Mouse (Mus musculus) naive thymus-derived CD4-positive, alpha-beta T cell, adult 2 months (primary cell): ENCODE results near the gene Cbfb.
"Not testable (repeated sequence)": the region's sequence is repeated elsewhere in the genome, so short reads cannot be mapped to it uniquely, and the experiment has no call there.

ENCODE experiments used
- DNase-seq: peaks from one replicate; pipeline ENCODE4 v3.0.0-alpha.2; 2011; ENCODE audit warnings: low read depth

The Cbfb gene

GRCm38 (mm10) chr8:105170381-105171115, at the start of gene Cbfb:
Gene Cbfb (plus strand): TSS chr8:105170674.
- DNase-seq = peak; percentile 96

- no peak for DNase-seq
These were observed 40.6 kb upstream of the Cbfb start for GRCm38 (mm10) chr8:105129864-105130263.

DNA sequence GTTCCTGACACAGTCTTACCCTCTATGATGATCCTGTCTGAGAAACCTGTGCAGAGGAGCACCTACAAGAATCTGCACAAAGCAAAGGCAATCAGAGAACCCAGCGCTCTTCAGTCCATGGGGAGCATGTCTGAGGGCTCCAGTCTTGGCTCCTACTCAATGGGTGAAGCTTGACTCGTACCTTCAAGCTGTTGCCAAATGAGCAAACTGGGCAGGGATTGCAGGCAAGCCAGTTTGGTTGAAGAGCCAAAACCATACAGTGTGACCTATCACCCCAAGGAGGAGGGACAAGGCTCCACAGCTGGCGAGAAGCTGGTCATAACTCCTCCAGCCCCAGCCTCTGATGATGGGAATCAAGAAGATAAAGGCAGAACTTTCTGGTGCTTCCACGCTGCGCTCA, 39.0 kb upstream of the Cbfb start, which contains the start of gene Ces4a:
Gene Ces4a, plus strand, starts transcription at position 292 of the 400 bp plus-strand sequence.
- no peak for DNase-seq

DNA sequence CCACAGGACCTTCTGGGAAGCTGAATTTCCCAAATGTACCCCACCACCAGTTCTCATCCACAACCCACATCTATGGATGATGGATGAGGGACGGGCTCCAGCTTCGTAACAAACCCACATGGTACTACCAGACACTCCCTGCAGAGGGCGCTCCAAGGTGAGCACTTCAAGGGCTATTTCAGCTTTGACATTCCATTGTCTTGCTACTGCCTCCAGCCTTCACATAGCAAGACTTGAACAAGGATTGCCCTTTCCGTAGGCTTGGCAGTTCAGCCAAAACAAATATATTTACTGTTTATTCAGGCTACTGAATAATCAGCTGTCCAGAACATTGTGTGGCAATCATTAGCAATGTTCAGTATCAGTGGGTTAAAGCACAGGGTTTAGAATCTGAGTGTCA, 32.1 kb upstream of the Cbfb start:
- peak; percentile 81 for DNase-seq

GRCm38 (mm10) chr8:105142395-105142794, 28.1 kb upstream of the Cbfb start:
- DNase-seq = no peak

DNA sequence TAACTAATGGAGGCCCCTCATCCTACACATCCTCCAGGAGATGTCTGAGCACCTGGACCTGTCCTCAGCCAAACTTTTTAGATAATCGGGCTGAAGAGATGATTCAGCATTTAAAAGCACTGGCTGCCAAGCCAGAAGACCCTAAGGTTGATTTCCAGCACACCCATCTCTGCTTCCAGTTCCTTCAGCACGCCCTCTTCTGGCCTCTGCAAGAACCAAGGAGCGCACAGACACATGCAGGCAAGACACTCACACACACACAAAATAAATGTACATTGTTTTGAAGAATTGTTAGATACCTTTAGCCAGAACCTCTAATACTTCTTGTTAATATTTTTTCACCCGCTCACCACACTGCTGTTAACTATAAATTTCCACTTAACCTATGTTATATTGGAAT, 18.8 kb upstream of the Cbfb start:
- no peak for DNase-seq

DNA sequence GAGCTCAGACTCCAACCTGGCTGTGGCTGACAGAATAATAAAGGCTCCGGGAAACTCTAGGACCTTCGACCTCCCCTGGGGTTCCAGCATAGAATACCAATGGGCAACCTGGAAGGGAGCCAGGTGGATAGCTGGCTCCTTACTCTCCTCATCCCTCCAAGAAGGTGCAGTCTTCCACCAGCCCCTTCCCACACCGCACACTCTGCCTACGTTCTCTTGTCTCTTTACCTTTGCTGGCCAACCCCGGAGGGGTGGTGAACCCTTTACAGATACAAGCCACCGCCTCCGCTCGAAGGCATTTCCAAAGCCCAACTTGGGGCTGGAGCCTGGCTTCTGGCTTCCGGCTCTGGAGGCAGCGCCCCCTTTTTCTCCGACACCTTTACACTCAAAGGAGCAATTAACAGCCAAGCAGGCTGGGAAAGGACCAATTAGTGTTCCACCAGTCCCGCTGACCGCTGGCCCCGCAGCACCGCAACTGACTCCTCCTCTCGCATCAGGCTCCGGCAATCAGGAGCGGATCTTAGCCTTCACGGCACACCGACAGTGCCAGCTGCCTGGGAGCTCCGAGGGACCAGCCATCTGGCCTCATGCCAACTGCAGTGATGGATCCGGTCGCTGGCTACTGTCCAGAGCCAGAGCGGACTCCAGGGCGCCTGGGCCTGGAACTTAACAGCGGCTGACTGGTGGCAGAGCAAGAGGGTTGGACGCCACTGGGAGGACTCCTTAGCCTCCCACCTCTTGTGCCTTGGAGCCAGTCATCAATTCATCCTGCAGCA, 17.7 kb upstream of the Cbfb start:
- DNase-seq = no peak

- no peak for DNase-seq
These were observed 16.2 kb upstream of the Cbfb start for GRCm38 (mm10) chr8:105154316-105154715.

- no peak for DNase-seq
These were observed 15.3 kb upstream of the Cbfb start for GRCm38 (mm10) chr8:105155091-105155745.

GRCm38 (mm10) chr8:105157555-105157954, 12.9 kb upstream of the Cbfb start:
- DNase-seq = peak; percentile 85

GRCm38 (mm10) chr8:105158084-105158483, 12.4 kb upstream of the Cbfb start:
- DNase-seq = peak; percentile 26

- no peak for DNase-seq
These were observed 9.3 kb upstream of the Cbfb start for GRCm38 (mm10) chr8:105161121-105161652.

DNA sequence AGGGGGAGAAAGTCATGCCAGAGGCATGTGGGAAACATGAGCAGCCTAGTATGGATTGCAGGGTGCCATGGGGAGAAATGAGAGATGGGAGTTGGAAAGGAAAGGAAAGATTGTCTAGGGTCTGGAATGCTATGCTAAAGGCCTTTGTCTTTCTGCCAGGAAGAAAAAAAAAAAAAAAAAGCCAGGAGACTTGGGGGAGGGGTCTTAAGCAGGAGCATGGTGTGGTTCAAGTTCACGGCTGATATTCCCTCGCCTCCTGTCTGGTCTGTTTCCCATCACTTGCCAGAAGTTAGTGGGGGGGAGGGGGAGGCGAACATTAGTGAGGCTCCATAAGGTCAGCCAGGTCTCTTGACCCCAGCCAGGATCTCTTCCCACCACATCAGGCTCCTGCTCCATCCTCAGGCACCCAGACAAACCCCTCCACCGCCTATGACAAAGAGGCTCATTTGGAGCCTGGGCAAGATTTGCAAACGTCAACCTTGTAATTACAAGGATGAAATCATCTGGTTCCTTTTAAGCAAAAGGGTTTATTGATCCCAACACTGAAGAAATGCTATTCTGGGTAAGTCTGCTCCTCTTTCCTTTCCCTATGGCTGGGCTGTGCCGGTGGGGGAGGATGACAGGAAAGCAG, 6.1 kb upstream of the Cbfb start:
- no peak for DNase-seq

GRCm38 (mm10) chr8:105165191-105165590, 5.3 kb upstream of the Cbfb start:
- DNase-seq = no peak

GRCm38 (mm10) chr8:105167116-105167515, 3.4 kb upstream of the Cbfb start:
- DNase-seq = no peak

DNA sequence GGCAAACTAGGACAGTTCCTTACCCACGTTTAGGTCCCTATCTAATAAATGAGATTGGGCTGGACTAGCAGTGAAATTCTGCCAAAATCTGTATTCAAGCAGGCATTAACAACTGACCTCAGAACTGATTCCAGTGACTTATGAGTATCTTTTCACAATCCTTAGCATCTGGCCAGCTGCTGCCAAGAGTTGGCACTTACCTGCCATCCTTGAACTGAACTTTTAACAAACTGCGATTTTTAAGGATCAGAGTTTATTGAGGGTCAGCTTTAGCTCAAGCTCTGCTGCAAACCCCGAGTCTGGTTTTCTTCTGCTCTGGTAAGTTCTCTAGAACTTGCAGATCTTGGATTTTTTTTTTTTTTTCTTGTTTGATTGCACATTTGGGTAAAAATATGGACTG, 892 bp upstream of the Cbfb start:
- DNase-seq = no peak

DNA sequence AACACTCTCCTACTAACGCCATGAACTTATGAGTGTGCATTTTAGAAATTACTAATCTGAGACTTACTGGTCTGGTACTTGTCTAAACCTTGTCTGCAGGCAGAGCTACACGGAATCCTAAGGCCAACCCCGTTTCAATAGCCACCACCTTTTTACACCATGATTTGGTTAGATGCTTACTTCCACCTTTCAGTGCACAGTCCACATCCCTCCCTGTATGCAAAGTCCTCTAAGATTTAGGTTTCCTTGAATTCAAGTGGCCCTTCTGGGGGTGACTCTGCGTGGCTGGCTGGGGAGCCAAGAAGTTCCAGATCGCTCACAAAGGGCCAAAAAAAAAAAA, 463 bp upstream of the Cbfb start:
- DNase-seq = no peak

DNA sequence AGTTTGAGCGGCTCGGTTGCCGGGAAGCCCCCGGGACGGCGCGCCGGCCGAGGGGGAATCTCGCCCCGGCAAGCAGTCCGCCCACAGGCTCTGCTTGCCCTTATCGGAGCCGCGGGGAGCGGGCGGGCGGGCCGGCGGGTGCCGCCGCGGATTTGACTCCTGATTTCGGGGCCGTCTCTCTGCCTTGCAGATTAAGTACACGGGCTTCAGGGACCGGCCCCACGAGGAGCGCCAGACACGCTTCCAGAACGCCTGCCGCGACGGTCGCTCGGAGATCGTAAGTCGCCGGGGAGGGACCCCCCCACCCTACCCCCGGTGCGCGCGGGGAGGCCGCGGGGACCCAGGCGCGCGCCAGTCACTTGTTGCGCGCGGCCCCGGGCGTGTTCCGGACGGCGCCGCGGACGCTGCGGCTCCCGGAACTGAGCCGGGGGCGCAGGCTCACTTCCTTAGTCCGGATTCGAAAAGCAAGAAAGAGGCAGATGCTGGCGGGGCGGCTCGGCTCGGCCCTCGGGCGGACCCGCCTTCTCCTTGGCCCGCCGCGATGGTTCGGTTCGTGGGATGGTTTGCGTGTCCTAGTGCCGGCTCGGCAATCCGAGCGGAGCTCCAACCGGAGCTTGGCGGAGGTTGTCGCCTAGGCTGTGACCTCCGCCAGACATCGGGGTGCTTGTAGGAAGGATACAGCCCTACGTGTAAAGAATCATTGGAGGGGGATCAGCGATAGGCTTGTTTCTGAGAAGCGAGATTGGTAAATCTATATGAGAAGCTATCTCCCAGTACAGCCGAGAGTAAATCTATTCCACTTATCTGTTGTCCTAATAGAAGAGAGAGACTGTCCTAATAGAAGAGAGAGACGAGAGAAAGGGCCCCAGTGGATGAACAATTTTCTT, 885 bp downstream of the Cbfb start:
- peak; percentile 77 for DNase-seq

DNA sequence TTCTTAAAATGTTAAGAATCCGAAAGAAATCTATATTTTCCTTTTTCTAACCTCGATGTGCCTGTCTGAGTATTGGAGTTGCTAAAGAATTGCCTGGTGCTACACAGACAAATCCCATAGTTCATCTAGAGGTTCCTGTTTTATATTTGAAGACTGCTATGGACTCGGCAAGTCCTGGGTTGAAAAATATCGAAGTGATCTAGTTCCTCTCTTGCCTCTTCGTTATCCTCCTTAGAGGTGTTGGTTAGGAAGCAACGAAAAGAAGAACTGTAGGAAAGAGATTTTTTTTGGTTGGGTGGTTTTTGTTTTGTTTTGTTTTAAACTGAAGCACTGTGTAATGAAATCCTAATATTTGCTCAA, 1.5 kb downstream of the Cbfb start:
- DNase-seq = no peak

DNA sequence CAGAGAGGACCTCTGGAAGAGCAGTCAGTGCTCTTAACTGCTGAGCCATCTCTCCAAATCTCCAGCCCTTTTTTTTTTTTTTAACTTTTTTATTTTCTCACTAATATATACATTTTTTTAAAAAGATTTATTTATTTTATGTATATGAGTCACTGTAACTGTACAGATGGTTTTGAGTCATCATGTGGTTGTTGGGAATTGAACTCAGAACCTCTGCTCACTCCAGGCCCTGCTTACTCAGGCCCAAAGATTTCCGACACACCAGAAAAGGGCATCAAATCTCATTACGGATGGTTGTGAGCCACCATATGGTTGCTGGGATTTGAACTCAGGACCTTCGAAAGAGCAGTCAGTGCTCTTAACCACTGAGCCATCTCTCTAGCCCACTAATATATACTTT, 4.8 kb downstream of the Cbfb start:
- not testable (repeated sequence) for DNase-seq

GRCm38 (mm10) chr8:105178211-105178800, 7.8 kb downstream of the Cbfb start:
- DNase-seq = no peak
